Mouse (Mus musculus): ENCODE data around the gene Plekhn1.

DNA sequence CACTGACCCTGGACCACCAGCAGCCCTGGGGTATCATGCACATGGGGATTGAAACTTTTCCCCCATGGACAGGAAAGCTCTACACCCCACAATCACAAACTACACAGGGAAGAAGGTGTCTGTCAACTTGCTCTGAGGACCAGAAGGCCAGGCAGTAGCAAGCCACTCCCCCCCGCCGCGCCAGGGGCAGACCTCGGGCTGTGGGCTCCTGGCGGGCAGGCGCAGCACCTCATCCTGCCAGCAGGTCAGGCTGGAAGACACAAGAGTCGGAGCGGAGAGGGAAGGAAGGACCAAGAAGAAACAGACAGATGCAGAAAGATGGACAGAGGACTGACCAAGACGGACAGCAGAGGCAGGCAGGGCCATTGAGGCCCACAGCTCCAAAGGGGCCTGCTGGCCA is 57.0 kb downstream of the Plekhn1 start:
- TF ChIP-seq ZC3H11A (IDR thresholded peaks at IDR 0.05; ENCODE audit: borderline replicate concordance, low read depth, low read length) (no peak), CHD2 (IDR thresholded peaks at IDR 0.05; ENCODE audit: low read depth, low read length) (no peak)

Data from ES-E14 (cell line).